Comparison of ENCODE assay signal across 9 mouse cellular contexts in the genomic region with DNA sequence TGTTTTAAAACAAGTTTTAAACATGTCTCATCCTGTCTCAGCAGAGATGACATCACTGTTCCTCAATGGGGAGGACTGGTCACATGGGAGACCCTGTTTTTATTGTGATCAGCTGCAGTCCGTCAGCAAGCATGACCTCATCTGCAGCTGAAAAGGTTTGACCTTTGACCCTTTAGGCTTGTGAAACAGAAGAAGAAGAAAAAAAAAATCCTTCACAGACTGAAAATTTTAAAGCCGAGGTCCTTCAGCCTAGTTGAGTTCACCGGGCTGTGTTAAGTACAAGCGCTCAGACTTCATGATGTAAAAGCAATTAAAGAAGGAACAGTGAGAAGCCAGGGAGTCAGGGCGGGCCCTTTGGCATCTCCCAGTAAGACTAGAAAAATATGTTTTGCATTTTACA.
A peak's percentile ranks its signal among the peaks of the same experiment; 100 is the strongest.
DNase-seq lines count a peak whose midpoint lies in the region; ATAC-seq and TF ChIP-seq lines count a peak whose summit lies in the region.
"Had no signal": no experiment of that assay in that cellular context is flagged by ENCODE, and none has a peak within 500 bp of the region (broad histone marks: within the 10 kb centered on the region; RNA-seq: fewer than 3 reads in every experiment).

No protein-coding gene starts in this region.

- ATAC-seq in limb, embryonic 11.5 days (ENCODE audit: insufficient number of reproducible peaks, low FRiP score, low TSS enrichment, low read depth), result no peak
- ATAC-seq in lung, embryonic 16.5 days (ENCODE audit: low read depth), result peak; percentile 84

- H3K4me3 ChIP-seq in limb, embryonic 11.5 days (ENCODE audit: low read depth, low read length), result no peak overlapping the region
- no peak overlapping the region for H3K4me3 ChIP-seq in limb, embryonic 10.5 days
- no peak overlapping the region for H3K4me3 ChIP-seq in lung, embryonic 16.5 days (ENCODE audit: low read length)
- H3K4me3 ChIP-seq: liver, embryonic 15.5 days had no signal

- no peaks in the 10 kb centered on the region for H3K27me3 ChIP-seq in limb, embryonic 11.5 days (ENCODE audit: control insufficient read depth, insufficient read depth, low read length)
- H3K27me3 ChIP-seq in limb, embryonic 10.5 days (ENCODE audit: low read depth, poor library complexity, severe bottlenecking), result no peaks in the 10 kb centered on the region
- H3K27me3 ChIP-seq in lung, embryonic 16.5 days (ENCODE audit: control insufficient read depth, insufficient read depth, low read depth, low read length), result no peaks in the 10 kb centered on the region
- H3K27me3 ChIP-seq: liver, embryonic 15.5 days had no signal

- H3K9ac ChIP-seq in limb, embryonic 11.5 days (ENCODE audit: low read length), result no peak overlapping the region
- no peak overlapping the region for H3K9ac ChIP-seq in lung, embryonic 16.5 days (ENCODE audit: low read length)
- H3K9ac ChIP-seq: liver, embryonic 15.5 days had no signal

- H3K4me2 ChIP-seq in limb, embryonic 11.5 days (ENCODE audit: low read depth, severe bottlenecking), result no peak overlapping the region
- 0 out of 2 replicates have a peak overlapping the region, but pooled peaks have one; percentile 12 for H3K4me2 ChIP-seq in lung, embryonic 16.5 days (ENCODE audit: low read depth, low read length)
- H3K4me2 ChIP-seq: liver, embryonic 15.5 days had no signal

- 30% methylated on average over 5 of the region's 5 CpGs for WGBS in limb, embryonic 11.5 days
- WGBS in limb, embryonic 10.5 days, result 43% methylated on average over 5 of the region's 5 CpGs
- 30% methylated on average over 5 of the region's 5 CpGs for WGBS in lung, embryonic 16.5 days

- H3K36me3 ChIP-seq in limb, embryonic 11.5 days (ENCODE audit: control insufficient read depth, insufficient read depth, low read length), result no peaks in the 10 kb centered on the region
- H3K36me3 ChIP-seq in limb, embryonic 10.5 days, result no peaks in the 10 kb centered on the region
- H3K36me3 ChIP-seq in lung, embryonic 16.5 days (ENCODE audit: control insufficient read depth, insufficient read depth, low read length), result no peaks in the 10 kb centered on the region
- H3K36me3 ChIP-seq: liver, embryonic 15.5 days had no signal

- no peaks in the 10 kb centered on the region for H3K4me1 ChIP-seq in limb, embryonic 11.5 days (ENCODE audit: control insufficient read depth, insufficient read depth, low read length)
- no peaks in the 10 kb centered on the region; the same call in 1 of the 2 replicates for H3K4me1 ChIP-seq in limb, embryonic 10.5 days
- no peaks in the 10 kb centered on the region for H3K4me1 ChIP-seq in lung, embryonic 16.5 days (replicated peaks; ENCODE audit: control insufficient read depth, insufficient read depth, low read length)
- H3K4me1 ChIP-seq: liver, embryonic 15.5 days had no signal

- H3K27ac ChIP-seq in limb, embryonic 11.5 days (replicated peaks; ENCODE audit: low read depth, low read length), result no peak overlapping the region
- no peak overlapping the region for H3K27ac ChIP-seq in limb, embryonic 10.5 days
- no peak overlapping the region for H3K27ac ChIP-seq in lung, embryonic 16.5 days (ENCODE audit: low read length)
- H3K27ac ChIP-seq: liver, embryonic 15.5 days had no signal

- DNase-seq in limb, embryonic 11.5 days (ENCODE audit: low spot score), result peak; percentile 22
- DNase-seq in limb, embryonic 10.5 days (ENCODE audit: low spot score), result no peak
- DNase-seq in brain, embryonic 14.5 days (ENCODE audit: low read depth), result peak; percentile 26
- peak; percentile 73 to 74 for DNase-seq in heart, adult 9 months (ENCODE audit: low spot score in 2 of 2)
- no peak for DNase-seq in right cerebral cortex, postnatal 14 days
- no peak for DNase-seq in adrenal gland, postnatal 14 days
- DNase-seq in spleen, postnatal 10 days (ENCODE audit: low spot score in 2 of 2), result no peak

- no peak for TF ChIP-seq POLR2A in brain, embryonic 14.5 days (IDR thresholded peaks at IDR 0.05; ENCODE audit: borderline replicate concordance, extremely low read depth, insufficient read depth, insufficient read length, poor library complexity, severe bottlenecking)

- no peak for TF ChIP-seq CTCF in brain, embryonic 14.5 days (IDR thresholded peaks at IDR 0.05; ENCODE audit: borderline replicate concordance, extremely low read depth, insufficient read depth, insufficient read length)

- H3K9me3 ChIP-seq in limb, embryonic 11.5 days (ENCODE audit: control insufficient read depth, low read length), result no peaks in the 10 kb centered on the region
- H3K9me3 ChIP-seq in limb, embryonic 10.5 days (replicated peaks), result no peaks in the 10 kb centered on the region
- H3K9me3 ChIP-seq in lung, embryonic 16.5 days (ENCODE audit: control insufficient read depth, low read length), result no peaks in the 10 kb centered on the region
- H3K9me3 ChIP-seq: liver, embryonic 15.5 days had no signal

Comparison
In these comparisons a context has a peak if more than half of its experiments do, and no peak if none do; other contexts are left out.
1. DNase-seq: peak in limb, embryonic 11.5 days (single experiment), brain, embryonic 14.5 days (single experiment) and heart, adult 9 months (2 of 2); none in limb, embryonic 10.5 days (single experiment), right cerebral cortex, postnatal 14 days (single experiment), adrenal gland, postnatal 14 days (single experiment) and spleen, postnatal 10 days (0 of 2).